Mouse (Mus musculus) small intestine, adult 2 months (tissue): Measurements from ENCODE around the gene Hmgn1.

Source experiments
- CTCF ChIP-seq: fragments of 200-500 bp; IDR thresholded peaks from 2 replicates; pipeline ENCODE4 v1.5.1; 2012; ENCODE audit warnings: low read depth, mild to moderate bottlenecking, control low read depth, inconsistent platforms, low read length, moderate library complexity, mixed read lengths; ENCODE audit not compliant: insufficient replicate concordance, insufficient read length; ENCODE audit errors: extremely low read depth
- POLR2A ChIP-seq: fragments of 200-500 bp; IDR thresholded peaks from 2 replicates; pipeline ENCODE4 v1.6.1; 2012; ENCODE audit warnings: low read depth, mild to moderate bottlenecking, control low read depth, inconsistent platforms, low read length, moderate library complexity

- TF ChIP-seq CTCF (peak; percentile 92), POLR2A (peak; percentile 24; the same call in 1 of the 2 replicates)
Measured at GRCm38 (mm10) chr16:96145110-96145800, 17.7 kb upstream of the Hmgn1 start, which contains the start of gene Wrb.
